Mouse (Mus musculus) monocyte, adult 5-6 weeks (primary cell): ENCODE measurements around the gene Sirt6. TPM values are rescaled to one million over a fixed set of nuclear protein-coding genes. Genes with fewer than 3 reads are reported as not detected.
A peak's percentile ranks its signal among the peaks of the same experiment; 100 is the strongest.

Experiments
- ATAC-seq: fragments of 153-309, 156-312 bp; replicated peaks from 2 replicates; pipeline ENCODE4 v1.8.0; 2017; ENCODE audit warnings: mild to moderate bottlenecking; ENCODE audit not compliant: low TSS enrichment, insufficient number of reproducible peaks, severe bottlenecking, poor library complexity, low FRiP score
- total RNA-seq: library from RNA; stranded (forward); fragments of 200-1000, 200-491, 200-594 nt; gene quantifications from 3 replicates; pipeline ENCODE4 v1.2.3, GENCODE M21; 2017

Gene Sirt6
- total RNA-seq, 1 experiment from 2014 or later = 5.0 TPM

DNA sequence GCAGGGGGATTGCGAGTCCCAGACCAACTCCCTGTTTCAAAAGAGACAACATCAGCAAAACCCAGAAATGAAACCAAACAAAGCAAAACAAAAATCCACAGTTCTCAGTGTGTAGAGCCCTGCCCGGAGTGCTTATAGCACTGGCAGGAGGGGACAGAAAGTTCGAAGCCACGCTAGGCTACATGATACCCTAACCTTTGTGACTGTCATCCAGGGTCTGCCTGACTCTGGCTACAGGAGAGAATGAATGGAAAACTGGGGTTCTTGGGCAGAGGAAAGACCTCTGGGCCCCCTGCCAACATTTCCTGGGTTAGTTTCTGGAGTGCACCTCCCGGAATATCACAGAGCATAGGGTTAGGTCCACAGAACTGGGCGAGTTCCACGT is 231 bp upstream of the Sirt6 start:
- no peak for ATAC-seq

DNA sequence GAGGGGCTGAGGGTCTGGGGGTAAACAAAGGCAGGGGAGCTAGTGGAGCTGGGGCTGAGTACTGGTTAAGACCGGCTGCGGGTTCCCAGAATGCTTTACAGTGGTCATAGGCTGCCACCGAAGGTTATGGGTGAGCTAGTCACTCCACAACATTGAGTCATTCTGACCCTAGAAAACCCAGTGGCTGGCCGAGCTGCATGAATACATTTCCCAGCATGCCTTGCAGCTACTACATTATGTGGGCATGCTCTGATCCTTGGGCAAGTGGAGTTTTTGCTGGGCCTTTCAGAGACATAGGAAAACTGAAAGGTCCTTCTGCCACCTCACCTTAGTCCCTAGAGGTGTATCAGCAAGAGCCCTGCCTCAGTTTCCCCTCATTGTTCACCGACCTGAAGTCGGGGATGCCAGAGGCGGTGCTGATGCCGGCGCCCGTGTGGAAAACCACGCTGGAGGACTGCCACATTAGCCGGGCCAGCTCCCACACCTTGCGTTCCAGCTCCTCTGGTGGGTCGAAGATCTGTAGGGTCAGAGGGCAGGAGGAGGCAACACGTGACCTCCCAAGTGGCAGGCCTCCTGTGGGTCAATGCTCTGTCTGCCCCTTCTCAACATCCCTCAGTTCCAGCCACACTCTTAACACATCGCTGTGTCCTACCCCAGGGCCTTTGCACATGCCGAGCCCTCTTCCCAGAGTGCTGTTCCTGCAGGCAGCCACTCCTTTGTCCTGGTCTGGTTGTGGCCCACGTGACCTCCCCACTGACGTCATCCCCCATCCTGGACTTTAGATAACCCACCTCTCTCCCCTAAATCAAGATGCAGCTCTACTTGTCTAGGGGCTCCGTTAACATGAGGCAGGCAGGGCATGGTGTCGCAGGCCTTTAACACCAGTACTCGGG is 1.2 kb downstream of the Sirt6 start:
- ATAC-seq = 0 out of 2 replicates have a peak, but pooled peaks have one; percentile 5

DNA sequence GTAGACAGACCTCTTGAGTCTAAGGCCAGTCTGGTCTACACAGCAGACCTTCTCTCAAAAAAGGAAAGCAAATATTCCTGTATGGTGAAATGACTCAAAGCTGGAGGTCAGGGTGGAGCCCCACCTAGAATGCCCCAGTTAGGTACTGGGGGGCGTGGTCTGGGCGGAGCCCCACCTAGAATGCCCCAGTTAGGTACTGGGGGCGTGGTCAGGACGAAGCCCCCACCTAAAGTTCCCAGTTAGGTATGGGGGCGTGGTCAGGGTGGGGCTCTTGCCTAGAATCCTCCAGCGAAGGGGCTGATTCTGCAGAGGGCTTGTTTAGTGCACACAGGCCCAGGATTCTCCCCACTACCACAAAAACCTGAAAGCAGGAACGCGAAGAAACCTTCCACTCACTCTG is 4.2 kb downstream of the Sirt6 start:
- ATAC-seq = no peak

- ATAC-seq = no peak
Observed at GRCm38 (mm10) chr10:81620786-81621185, 6.8 kb downstream of the Sirt6 start.

DNA sequence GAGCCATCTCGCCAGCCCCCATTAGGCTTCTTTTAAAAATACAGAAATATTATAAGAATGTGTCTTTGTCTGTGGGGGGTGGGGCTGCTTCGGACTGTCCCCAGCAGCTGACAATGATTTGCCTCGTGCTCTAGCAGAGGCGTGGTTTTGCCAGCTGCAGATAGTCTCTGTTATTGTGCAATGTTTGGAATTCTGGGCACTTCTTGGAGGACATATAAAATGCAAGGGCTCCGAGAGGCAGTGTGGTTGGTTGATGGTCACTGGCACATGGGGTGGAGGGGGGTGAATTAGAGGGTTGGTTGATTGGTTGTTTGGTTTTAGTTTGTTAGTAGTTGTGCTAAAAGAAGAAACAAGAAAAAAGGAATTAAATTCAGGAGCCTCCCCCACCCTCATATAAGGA is 7.6 kb downstream of the Sirt6 start:
- ATAC-seq = no peak

DNA sequence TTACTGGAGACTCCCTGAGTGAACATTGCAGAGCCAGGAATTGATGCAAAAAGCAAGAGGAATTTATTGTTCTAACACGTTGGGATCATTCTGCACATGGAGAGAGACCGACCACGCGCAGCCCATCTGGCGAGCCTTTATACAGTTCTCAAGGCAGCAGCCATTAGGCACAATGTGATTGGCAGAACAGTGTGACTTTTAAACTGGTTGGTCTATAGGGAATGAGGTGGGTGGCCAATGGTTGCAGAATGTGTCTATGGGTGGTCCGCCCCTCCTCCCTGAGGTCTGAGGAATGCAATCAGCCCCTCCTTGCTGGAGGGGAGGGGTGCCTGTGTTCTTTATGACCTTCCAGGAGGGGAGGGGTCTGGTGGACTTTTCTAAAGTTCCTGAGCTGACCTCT is 12.1 kb downstream of the Sirt6 start:
- ATAC-seq = no peak

GRCm38 (mm10) chr10:81612779-81613178 is 14.8 kb downstream of the Sirt6 start:
- no peak for ATAC-seq

GRCm38 (mm10) chr10:81608308-81608707 is 19.3 kb downstream of the Sirt6 start:
- no peak for ATAC-seq

GRCm38 (mm10) chr10:81605974-81606751 is 21.4 kb downstream of the Sirt6 start, which contains the start of gene BC025920:
BC025920 (plus strand) TSS chr10:81606270.
- ATAC-seq = peak; percentile 75

GRCm38 (mm10) chr10:81605666-81605973 is 22.0 kb downstream of the Sirt6 start:
- ATAC-seq = no peak

GRCm38 (mm10) chr10:81604968-81605665 is 22.5 kb downstream of the Sirt6 start:
- peak; percentile 33 for ATAC-seq

DNA sequence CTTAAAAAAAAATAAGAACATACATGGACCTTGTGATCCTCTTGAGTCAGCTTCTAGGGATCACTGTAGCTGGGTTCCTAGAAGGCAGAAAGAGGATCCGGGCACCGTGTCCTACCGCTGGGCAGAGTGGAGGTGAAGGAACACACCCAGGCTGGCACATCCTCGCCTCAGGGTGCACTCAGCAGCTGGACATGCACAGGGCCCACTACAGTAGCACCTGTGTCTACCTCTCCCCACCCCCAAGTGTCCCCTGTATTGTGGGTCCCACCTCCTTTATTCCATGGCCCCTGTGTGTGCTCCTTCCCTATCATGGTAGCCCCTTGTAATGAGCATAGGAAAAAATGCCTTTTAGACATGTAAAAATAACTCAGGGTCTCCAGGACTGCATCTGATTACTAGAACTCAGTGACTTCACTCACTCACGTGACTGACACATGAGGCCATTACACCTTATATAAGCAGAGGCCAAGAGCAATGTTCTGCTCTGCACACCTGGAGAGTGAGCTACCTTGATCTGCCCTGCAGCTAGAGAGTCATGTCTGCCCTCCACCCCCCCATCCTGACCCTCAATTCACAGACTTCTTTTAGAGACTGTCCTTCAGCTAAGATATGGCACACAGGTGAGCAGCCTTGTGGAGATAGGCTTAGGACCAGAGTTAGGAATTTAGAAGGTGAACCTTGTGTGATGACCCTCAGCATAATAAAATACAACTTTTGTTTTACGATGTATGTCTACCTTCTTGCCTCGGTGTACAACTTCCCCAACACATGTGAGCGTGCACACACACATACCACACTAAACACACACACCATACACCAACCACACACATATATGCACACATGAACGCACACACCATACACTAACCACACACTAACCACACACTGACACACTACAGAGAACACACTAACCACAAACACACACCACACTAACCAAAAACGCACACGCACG is 23.3 kb downstream of the Sirt6 start:
- ATAC-seq = peak; percentile 12; the same call in 1 of the 2 replicates

- 0 out of 2 replicates have a peak, but pooled peaks have one; percentile 13 for ATAC-seq
Observed at GRCm38 (mm10) chr10:81602741-81603151, 24.9 kb downstream of the Sirt6 start.

DNA sequence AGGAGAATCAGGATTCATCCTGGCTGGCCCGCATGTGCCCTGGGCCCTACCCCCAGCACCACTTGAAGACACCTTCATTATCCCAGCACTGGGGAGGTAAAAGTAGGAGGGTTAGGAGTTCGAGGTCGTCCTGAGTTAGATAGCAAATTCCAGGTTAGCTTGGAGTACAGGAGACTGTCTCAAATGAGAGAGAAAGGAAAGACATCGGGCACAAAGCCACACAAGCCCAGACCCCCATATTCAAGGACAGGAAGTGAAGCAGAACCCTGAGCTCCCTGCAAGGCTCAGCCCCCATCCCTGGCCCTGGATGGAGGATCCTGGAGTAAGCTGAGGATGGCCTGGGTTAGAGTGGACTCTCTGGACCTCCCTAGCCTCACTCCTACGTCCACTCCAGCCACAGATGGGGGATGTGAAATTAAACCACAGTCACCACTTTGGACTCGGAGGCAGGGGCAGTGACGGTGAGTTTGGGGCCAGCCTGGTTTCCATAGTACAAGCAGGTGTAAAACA is 26.1 kb downstream of the Sirt6 start:
- ATAC-seq = no peak

DNA sequence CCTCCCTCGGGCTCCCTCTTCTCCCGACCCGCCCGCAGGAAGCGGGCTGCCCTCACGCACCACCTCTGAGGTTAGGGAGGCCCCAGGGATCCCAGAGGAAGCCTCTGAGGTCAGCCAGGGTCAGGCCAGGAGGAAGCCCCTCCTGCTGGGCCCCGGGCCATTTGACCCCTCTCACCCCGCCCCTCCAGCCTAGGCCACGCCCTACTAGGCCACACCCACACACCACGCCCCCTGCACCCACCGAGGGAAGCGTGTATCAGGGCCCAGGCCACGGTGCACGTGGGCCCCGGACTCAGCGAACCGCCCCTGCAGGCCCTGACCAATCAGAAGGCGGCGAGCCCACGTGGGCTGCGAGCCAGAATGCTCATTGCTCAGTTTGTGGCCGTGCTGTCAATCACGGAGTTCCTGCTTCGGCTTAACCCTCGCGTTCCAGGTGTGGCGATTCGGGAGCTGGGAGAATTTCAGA is 26.8 kb downstream of the Sirt6 start, which contains the start of gene Tle6:
Gene Tle6, minus strand, starts transcription at position 336 of the 466 bp plus-strand sequence.
- peak; percentile 52 for ATAC-seq

DNA sequence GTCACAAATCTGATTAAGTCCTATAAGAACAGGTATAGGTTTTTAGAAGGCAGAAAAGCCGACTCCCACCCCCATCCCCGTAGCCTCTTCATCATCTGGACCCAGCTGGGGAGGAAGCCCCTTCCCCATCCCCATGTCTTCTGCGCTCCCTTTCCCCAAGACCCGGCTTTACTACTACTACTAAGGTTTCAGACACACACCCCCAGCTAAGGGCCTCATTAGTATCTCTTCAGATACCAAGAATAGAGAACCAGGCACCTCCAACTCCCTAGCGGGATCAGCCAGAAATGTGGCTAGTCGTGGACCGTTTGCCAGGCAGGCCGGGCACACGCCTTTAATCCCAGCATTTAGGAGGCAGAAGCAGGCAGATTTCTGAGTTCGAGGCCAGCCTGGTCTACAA is 27.5 kb downstream of the Sirt6 start:
- no peak for ATAC-seq

- ATAC-seq = no peak
Observed at GRCm38 (mm10) chr10:81599630-81600029, 28.0 kb downstream of the Sirt6 start.

GRCm38 (mm10) chr10:81598871-81599270 is 28.7 kb downstream of the Sirt6 start:
- no peak for ATAC-seq
